Mouse (Mus musculus) brain, embryonic 18.5 days (tissue): ENCODE results near the gene Tesk1.
"Not testable (repeated sequence)": the region's sequence is repeated elsewhere in the genome, so short reads cannot be mapped to it uniquely, and the experiment has no call there.

ENCODE experiments used
- DNase-seq: peaks from one replicate; pipeline ENCODE4 v3.0.0-alpha.2; 2012; ENCODE audit warnings: low read depth, low spot score

Tesk1 gene

GRCm38 (mm10) chr4:43453413-43453812 is 11.7 kb downstream of the Tesk1 start:
- DNase-seq, result no peak

- DNase-seq, result no peak
These were observed 12.5 kb downstream of the Tesk1 start, which contains the start of gene Cd72 for GRCm38 (mm10) chr4:43454041-43454836. Cd72 (minus strand) TSS chr4:43454628.

- DNase-seq, result no peak
These were observed 14.7 kb downstream of the Tesk1 start for GRCm38 (mm10) chr4:43456470-43456869.

GRCm38 (mm10) chr4:43457124-43457523 is 15.4 kb downstream of the Tesk1 start:
- DNase-seq, result no peak

GRCm38 (mm10) chr4:43463102-43463501 is 21.4 kb downstream of the Tesk1 start:
- DNase-seq, result no peak

DNA sequence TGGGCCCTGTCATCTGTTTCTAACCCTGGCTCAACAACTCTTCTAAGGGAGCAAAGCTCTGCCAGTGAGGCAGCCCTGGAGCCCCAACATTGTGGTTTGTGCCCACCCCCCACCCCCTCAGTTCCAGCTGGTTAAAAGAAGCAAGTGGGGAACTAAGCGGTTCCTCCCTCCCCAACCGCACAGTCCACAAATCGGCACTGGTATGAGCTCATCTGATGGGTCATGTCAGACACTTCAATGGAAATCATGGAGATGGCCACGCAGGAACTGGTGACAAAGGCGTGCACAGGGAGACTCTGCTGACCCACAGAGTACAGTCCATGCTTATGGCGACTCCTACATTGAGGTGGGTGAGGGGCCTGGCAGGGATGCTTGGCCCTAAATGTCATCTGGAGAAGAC is 24.2 kb downstream of the Tesk1 start:
- no peak for DNase-seq

DNA sequence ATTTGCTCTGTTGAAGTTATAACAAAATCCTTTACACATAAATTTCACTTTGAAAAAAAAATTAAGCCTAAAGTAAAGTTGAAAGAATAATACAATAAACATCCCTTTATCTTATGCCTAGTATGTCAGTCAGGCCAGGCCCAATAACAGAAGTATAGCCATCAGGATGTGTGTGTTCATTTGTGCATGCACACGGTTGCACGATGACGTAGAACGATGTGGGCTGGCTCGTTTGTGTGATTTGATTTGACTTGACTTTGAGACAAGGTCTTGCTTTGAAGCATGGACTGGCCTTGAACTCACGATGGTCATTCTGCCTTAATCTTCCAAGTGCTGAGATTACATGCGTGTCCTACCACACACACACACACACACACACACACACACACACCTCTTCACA is 25.1 kb downstream of the Tesk1 start:
- DNase-seq, result no peak

- DNase-seq, result no peak
These were observed 28.6 kb downstream of the Tesk1 start for GRCm38 (mm10) chr4:43470301-43470700.

DNA sequence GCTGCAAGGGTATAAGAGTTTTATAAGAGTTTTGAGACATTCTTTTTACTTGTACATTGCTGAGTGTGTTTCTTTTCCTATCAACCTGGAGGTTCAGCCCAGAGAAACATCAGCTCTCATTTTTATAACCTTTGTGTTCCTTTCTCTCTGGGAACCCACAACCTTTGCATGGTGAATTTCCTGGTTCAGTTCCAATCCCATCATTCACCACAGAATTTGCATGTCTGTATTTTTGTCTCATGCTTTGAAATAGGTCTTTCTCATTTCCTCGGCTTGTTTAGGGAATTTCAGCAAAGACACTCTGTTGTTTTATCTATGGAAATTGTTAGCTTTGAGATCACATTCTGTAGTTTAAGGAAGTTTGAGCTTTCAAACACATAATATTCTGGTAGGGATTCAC is 31.9 kb downstream of the Tesk1 start:
- DNase-seq, result no peak

- DNase-seq, result no peak
These were observed 34.9 kb downstream of the Tesk1 start for GRCm38 (mm10) chr4:43476604-43477003.

GRCm38 (mm10) chr4:43477857-43478533 is 36.3 kb downstream of the Tesk1 start:
- DNase-seq, result peak; percentile 69

- no peak for DNase-seq
These were observed 36.8 kb downstream of the Tesk1 start for GRCm38 (mm10) chr4:43478534-43478858.

- no peak for DNase-seq
These were observed 37.4 kb downstream of the Tesk1 start for GRCm38 (mm10) chr4:43478906-43479832.

DNA sequence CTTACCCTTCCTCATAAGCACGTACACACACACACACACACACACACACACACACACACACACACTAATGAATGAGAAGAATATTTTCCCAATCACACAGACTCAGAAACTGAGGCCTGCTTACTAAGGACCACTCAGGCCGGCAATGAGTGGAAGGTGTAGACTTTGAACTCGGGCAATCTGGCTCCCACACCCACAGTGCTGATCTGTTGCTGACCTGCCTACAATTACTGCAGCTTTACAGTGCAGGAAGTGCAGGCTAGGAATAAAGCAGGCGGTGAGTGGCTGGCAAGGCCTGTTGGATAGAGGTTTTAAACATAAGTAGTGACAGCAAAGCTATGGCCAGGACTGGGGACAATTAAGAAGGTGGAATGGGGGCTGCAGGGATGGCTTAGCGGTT is 39.2 kb downstream of the Tesk1 start:
- DNase-seq, result no peak

GRCm38 (mm10) chr4:43481894-43482456 is 40.2 kb downstream of the Tesk1 start:
- DNase-seq, result no peak

DNA sequence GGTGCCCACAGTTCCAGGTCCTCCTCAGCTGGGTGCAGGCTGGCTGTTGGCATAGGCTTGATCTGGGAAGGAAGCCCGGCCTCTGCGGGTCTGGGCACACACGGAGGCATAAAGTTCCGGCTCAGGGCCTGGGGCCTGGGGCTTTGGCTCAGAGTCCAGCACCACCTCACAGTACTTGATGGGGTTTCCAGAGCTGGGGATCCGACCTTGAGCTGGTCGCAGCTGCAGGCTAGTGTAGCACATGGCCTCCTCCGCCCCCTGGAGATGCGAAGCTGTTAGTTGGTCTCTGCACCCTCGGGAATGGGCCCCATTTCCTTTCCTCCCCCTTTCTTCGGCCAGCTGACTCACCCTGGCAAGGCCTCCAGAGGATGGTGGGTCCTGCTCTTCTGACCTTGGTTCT is 40.9 kb downstream of the Tesk1 start:
- DNase-seq, result no peak

- DNase-seq, result no peak
These were observed 41.9 kb downstream of the Tesk1 start, which contains the start of gene Sit1 for GRCm38 (mm10) chr4:43483535-43484091. Sit1 (minus strand) TSS chr4:43483734.

DNA sequence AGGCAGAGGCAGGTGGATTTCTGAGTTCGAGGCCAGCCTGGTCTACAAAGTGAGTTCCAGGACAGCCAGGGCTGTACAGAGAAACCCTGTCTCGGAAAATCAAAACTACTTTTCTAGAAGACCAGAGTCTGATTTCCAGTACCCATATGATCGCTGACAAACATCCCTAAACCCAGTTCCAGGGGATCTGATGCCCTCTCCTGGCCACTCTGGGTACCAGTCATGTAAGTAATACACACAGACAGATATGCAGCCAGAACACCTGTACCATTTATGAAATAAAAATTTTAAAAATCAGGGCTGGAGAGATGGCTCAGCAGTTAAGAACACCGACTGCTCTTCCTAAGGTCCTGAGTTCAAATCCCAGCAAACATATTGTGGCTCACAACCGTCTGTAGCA is 43.9 kb downstream of the Tesk1 start:
- DNase-seq, result not testable (repeated sequence)

DNA sequence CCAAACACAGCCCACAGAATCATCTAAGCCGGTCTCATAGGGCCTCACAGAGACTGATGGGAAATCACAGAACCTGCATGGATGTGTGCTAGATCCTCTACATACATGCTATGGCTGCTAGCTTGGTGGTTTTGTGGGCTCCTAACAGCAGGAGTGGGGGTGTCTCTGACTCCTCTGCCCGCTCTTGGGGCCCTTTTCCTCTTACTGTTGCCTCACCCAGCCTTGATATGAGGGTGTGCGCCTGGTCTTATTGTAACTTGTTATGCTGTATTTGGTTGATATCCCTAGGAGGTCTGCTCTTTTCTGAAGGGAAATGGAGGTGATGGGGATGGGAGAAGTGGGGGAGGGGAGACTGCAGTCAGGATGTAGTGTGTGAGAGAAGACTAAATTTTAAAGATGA is 47.9 kb downstream of the Tesk1 start:
- DNase-seq, result no peak

DNA sequence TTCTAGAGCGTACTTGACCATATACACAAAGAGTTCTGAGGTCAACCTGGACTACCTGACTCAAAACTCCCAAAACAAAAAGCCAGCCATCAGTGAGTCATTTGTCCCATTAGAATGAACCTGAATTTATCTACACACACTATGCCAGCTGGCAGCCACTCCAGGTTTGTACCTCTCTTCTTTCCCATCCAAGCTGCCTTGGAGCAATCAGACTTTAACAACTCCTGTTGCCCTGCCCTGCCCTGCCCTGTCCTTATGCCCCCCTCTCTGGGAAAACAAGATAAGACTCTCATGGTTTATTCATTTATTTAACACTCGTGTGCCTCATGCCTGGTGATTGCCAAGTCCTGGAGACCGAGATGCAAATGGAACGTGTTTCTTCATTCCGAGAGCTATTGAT is 49.1 kb downstream of the Tesk1 start:
- no peak for DNase-seq

DNA sequence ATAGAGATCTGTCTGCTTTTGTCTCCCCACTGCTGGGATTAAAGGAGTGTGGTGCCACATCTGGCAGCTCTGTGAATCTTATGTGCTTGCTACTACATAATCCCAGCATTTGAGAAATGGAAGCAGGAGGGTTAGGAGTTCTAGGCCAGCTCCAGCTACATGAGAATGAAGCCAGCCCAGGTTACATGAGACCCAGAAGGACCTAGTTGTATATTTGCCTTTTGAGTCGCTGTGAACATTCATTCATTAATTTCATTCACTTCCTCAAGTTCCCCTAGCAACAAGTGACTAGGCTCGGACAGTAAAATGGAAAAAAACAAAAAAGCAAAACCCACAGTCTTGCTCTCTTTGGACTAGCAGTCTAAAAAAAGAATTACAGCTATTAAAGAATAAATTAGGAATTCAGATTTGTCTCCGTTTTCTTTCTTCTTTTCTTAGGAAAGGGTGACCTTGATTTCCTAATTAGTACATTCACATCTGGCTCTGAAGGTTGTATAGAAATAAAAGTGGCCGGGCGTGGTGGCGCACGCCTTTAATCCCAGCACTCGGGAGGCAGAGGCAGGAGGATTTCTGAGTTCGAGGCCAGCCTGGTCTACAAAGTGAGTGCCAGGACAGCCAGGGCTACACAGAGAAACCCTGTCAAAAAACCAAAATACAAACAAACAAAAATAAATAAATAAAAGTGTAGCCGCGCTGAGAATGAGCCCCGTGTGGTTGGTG is 50.5 kb downstream of the Tesk1 start:
- no peak for DNase-seq
